Mouse (Mus musculus) ovary, postnatal 14 days (tissue): ENCODE measurements around the gene Maff.

Experiments used
- DNase-seq: peaks from one replicate; pipeline ENCODE4 v3.0.0; 2022; ENCODE audit warnings: low spot score

Maff gene

DNA sequence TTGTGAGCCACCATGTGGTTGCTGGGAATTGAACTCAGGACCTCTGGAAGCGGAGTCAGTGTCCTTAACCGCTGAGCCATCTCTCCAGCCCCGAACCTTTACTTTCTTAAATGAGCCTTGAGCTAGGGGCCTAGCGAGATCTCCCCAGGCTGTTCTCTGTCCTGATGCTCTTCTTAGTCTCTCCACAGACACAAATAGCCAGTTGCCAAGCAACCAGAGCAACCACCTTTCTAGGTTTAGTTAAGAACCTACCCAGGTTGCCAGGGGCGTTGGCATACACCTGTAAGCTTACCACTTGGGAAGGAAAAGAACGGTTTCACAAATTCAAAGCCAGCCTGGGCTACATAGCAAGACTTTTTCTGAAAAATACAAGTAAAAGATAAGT, 16.4 kb upstream of the Maff start:
- DNase-seq: no peak

DNA sequence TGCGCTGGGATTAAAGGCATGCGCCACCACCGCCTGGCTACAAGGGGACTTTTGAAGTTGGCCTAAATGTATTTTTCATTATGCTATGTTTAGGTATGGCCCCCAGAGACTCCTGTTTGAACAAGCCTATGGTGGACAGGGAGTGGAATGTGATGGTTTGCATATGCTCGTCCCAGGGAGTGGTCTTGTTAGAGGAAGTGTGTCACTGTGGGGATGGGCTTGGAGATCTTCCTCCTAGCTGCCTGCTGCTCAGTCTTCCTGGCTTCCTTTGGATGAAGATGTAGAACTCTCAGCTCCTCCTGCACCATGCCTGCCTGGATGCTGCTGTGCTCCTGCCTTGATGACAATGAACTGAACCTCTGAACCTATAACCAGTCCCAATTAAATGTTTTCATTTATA, 15.9 kb upstream of the Maff start:
- no peak for DNase-seq

DNA sequence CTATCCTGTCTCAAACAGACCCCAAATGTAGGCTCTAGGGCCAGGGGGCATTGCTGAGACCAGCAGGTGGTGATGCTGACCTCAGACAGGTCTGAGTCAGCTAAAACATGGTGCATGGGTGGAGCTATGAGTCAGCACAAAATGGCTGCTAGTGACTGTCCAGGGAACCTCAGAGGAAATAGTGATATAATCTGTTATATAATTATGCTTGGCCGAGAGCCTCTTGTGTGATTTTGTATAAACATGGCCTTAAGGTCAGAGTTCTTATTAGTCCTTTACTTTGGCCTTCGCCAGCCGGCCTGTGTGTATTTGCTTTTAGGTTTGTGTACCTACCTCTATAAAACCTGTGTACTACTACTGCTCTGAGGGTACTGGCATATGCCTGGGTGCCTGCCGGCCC, 13.0 kb upstream of the Maff start:
- DNase-seq: no peak

DNA sequence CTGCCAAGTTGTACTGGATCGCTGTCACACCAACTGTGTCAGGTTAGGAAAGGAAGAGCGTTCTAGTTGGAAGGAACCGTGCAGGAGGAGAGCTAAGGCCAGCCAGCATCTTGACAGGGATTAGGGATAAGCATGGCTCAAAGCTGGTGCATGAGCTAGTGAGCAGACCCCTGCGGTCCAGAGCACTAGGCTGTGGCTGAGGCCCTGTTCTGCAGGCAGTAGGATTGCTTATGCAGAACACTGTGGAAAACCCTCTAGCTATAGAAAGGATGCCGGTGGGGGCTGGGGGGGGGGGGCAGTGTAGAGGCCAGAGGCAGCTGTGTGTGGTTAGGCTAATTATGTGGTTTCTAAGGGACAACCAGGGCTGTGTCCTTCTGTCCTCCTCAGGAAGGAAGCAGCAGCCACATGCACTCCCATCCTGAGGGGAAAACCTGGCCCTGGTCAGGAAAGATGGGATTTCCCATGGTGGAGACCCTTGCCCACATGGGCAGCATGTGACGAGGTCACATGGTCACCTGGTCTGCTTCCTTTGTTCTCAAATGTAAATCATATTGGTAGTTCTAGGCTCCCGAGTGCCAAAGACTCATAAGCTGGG, 11.3 kb upstream of the Maff start:
- DNase-seq: no peak

- DNase-seq: no peak
Measured at GRCm38 (mm10) chr15:79338978-79339377, 7.4 kb upstream of the Maff start.

GRCm38 (mm10) chr15:79342641-79343337, 3.6 kb upstream of the Maff start:
- no peak for DNase-seq

DNA sequence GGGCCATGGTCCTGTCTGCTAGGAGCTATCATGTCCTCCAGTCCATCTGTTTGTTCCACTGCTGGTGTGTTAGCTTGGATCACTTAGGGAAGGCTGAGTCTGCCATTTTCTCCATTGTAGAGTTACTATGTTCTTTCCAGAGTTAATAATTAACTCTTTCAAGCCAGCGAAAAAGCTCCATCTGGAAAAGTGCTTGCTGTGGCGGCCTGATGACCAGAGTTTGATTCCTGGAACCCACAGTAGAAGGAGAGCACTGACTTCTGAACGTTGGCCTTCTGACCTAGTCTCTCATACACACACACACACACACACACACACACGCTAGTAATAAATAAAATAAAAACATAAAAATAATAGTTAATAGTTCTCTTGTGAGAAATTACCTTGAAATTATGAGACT, 1.8 kb upstream of the Maff start:
- no peak for DNase-seq

DNA sequence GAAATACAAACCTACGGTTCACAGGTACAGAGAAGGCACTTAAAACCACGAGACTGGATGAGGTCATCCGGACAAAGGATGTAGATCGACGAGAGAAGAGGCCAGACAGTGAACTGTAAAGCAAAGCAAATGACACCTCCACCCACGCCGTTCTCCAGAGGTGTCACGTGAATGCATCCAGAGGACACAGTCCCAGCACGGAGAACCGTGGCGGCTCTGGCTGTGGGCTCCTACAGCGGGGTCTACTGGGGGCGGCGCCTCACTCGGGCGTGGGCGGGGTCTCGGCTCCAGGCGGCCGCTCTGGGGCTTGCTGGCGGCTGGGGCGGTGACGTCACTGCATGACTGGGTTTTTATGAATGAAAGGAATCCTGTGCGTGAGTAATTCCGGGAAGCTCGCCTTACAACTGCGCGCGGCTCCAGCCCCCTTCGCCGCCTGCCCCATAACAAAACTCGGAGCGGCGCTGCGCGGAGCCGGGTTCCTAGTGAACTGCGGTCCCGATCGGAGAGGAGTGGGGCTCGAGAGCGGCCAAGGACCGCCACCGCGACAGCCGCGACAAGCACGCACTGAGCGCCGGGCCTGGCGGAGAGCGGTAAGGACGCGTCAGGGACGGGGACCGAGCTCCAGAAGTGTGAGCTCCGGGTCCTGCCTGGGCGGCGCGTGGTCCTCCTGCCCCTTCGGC, 884 bp downstream of the Maff start:
- DNase-seq: peak; percentile 82

DNA sequence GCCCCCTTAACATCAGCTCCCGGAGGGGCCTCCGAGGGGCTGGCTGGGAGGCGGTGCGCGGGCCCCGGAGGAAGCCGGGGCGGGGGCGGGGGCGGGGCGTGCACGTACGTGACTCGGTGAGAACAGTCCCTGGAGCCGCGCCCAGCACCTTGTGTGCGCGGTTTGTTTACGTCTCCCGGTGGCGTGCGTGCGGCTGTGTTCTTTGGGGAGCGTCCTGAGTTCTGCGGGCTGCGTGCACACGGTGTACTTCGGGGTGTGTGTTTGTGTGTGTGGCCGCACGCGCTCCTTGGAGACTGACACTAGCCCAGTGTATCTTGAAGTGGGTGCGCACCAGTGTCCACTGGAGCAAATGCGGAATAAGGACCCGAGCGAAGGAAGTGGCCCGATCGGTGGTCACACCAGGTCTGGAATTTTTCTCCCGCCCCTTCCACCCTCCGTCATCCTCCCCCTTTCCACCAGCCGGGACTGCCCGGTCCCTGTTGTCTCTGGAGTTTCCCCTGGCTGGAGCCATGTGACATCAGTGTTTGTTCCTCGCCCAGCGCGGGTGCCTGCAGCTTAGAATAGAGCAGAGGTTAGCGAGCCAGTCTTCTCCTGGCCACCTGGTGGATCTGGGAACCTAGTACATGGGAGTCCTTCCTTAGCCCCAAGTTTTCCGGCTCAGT, 1.6 kb downstream of the Maff start:
- peak; percentile 36 for DNase-seq

DNA sequence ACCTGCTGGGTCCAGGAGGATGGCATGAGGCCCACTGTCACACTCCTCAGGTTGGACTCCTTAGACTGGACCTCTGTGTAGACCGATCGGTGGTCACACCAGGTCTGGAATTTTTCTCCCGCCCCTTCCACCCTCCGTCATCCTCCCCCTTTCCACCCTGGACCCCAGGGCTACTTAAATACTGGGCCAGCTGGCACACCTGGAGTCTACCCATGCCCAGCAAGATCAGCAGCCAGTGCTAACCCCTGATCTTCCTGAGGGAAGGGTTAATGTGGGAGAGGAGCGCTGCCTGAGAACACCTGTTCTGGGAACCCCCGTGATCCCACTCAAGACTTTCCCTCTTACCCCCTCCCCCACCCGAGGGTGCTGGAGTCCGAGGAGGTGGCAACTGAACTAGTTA, 2.2 kb downstream of the Maff start:
- DNase-seq: no peak

DNA sequence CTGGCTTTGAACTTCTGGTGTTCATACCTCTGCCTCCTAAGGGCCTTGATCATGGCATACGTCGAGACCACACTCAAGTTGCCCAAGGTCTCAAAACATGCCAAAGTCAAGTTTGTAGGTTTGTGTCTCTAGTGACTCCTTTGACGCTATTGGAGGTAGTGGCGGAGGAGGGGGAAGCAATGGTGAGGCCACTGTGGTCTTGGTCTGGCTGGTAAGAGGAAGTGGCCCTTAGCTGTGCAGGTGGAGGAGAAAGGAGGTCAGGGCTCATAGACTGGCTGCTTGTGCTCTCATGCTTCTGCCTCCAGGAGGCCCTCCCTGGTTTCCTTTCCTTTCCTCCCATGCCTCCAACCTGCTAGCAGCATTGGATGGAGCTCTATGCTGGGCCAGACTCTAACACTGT, 4.4 kb downstream of the Maff start:
- no peak for DNase-seq

DNA sequence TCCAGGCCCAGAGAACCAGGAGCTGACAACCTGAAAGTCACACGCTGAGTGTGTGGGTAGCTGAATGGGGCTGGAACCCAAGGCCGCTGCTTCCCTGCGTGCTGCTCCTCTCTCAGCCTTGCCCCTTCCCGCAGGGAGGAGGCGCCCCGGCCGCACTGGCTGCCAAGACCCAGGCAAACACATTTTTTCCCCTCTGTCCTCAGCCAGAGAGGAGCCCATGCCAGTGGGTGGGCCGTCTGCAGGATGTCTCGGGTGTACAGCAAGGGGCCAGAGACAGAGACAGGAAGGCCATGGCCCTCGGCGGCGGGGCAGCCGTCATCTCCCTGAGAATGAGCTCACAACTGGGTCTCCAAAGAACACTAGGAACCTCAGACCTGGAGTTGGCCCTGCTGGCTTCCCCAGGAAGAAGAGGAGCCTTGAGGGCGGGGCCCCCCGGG, 4.9 kb downstream of the Maff start:
- DNase-seq: peak; percentile 42

DNA sequence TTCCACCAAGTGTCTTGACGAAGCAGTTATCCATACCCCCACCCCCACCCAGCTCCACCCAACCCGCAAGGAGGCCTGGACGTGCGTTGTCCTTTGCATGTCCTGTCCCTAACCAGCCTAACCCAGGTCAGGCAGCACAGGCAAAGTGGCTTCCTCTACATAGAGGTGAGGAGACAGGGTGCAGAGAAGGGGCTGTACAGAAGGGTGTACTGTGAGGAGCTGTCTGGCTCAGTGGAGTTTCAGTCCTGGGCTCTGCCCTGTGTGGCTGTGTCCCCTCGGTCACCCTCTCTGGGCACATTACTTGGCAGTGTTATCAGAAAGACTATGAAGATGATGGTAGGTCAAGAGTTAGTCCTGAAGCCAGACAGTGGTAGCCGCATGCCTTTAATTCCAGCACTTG, 6.1 kb downstream of the Maff start:
- no peak for DNase-seq

DNA sequence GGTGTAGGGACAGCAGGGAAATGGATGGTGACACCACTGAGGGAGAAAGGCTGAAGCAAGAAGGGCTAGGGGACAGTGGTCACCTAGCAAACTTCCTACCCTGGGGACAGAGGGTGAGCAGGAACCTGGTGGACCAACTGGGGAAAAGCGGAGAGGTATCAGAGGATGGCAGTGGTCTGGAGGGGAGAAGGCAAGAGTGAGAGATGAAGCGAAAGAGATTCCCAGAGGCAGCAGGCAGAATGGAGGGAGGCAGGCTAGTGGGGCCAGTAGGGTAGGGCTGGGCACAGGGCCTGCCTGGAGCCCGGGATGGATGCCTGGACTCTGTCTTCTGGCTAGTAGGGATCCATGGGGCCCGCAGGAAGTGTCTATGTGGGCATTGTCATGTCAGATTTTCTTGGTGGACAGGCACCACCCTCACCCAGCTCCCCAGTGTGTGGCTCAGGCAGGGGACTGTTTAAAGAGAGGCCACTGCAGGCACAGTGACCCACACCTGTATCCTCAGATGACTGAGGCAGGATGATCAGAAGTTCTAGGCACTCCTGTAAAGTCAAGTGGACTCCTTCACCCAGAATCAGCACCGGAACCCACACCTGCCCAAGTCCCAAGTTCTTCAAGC, 7.4 kb downstream of the Maff start:
- no peak for DNase-seq

DNA sequence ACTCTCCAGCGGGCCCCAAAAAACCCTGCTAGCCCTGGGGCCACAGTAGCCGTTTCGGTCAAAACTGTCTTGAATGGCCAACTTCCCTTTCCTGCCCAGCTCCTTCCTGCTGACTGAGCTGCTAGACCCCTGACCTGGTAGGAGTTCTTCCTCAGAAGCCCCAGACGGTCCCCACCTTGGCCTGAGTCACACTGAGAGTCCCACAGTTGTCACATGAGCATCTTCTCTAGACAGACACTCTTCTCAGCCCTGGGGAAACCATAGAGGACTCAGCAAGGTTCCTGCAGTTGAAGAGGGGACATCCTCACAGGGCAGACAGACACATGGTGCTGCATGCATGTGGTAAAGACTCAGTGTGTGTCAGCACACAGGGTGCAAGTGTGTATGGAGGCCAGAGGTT, 8.2 kb downstream of the Maff start:
- DNase-seq: no peak

- no peak for DNase-seq
Measured at GRCm38 (mm10) chr15:79356481-79356880, 10.1 kb downstream of the Maff start.

GRCm38 (mm10) chr15:79357036-79357911, 10.9 kb downstream of the Maff start:
- DNase-seq: peak; percentile 57

GRCm38 (mm10) chr15:79357974-79358690, 11.7 kb downstream of the Maff start:
- no peak for DNase-seq

DNA sequence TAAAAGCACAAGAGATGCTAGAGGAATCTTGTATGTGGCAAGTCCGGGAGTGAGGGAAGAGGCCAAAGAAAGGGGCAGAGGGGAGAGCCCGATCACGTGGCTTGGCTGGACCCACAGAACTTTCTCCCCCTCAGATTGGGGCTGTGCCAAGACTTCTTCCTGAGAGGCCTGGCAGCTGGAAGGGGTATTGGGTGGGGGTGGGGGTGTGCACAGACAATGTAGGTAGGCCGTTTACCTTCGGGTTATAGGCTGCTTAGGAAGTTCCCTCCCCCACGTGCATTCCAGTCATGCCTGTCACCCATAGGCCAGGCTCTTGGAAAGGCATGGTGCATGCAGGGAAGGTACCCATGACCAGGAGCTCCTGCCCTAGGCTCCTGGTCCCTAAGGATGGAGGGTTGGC, 13.5 kb downstream of the Maff start:
- DNase-seq: no peak

- DNase-seq: no peak
Measured at GRCm38 (mm10) chr15:79360371-79360770, 13.9 kb downstream of the Maff start.

- no peak for DNase-seq
Measured at GRCm38 (mm10) chr15:79361023-79361422, 14.6 kb downstream of the Maff start.
